Mouse (Mus musculus) gonadal fat pad, adult 2 months (tissue): ENCODE data around the gene Dnase2b. TPM values are rescaled to one million over a fixed set of nuclear protein-coding genes. Genes with fewer than 3 reads are reported as not detected.

Experiments
- DNase-seq: peaks from one replicate; pipeline ENCODE4 v3.0.0-alpha.2; 2012; ENCODE audit warnings: low read depth
- polyA plus RNA-seq: library from polyadenylated mRNA; depleted of rRNA; stranded (reverse); fragments of >200 nt; gene quantifications from 2 replicates; pipeline ENCODE4 v1.2.3, GENCODE M21; 2012

Gene Dnase2b
- polyA plus RNA-seq, 1 experiment: 0.90 TPM

- DNase-seq: no peak
Measured at GRCm38 (mm10) chr3:146616533-146617283, 1.3 kb upstream of the Dnase2b start.

DNA sequence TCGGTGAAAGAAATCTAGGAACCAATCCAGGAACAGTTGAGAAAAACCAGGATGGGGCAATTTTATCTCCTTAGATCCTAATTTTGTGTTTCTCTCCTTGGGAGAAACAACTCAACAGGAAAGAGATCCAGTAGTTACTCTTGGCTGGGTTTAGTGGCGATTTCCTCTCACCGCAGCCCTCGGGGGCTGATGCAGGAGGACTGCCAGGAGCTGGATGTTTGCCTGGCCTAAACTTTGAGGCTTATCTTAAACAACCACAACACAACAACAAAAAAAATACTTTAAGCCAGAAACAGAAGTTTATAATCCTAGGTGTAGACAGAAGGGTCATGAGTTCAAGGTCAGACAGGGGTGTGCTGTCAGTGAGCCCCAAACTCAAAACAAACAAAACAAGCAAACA is 3.6 kb downstream of the Dnase2b start:
- DNase-seq: no peak

DNA sequence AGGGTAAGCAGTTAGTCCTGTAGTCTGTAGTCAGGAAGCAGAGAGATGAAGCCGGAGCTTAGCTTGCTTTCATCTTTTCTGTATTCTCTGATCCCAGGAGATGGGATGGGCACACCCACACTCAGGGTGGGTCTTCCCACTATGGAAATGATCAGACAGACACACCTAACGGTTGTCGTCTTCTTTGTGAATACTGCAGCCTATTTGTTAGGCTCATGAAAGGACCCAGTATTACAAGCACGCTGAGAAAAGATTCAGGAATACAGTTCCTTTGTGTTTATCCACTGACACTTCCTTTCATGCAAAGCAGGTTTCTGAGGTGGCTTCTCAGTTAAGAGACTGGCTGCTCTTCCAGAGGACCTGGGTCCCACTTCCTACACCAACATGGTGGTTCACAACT is 4.1 kb downstream of the Dnase2b start:
- DNase-seq: no peak

DNA sequence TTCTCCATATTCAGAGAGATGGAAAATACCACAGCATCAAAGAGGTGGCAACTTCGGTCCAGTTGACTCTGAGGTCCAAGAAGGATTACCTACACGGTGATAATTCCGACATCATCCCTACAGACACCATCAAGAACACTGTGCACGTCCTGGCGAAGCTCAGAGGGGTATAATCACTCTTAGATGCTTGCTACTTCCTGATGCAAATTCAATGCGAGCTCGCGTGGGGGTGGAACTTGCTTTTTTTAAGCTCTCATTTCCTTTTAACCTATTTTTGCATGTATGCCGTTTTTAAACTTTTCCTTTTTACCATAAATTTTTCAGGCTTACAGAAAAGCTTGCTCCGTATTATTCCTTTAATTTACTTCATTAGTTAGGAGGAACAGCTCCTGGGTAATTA is 5.1 kb downstream of the Dnase2b start:
- DNase-seq: no peak

DNA sequence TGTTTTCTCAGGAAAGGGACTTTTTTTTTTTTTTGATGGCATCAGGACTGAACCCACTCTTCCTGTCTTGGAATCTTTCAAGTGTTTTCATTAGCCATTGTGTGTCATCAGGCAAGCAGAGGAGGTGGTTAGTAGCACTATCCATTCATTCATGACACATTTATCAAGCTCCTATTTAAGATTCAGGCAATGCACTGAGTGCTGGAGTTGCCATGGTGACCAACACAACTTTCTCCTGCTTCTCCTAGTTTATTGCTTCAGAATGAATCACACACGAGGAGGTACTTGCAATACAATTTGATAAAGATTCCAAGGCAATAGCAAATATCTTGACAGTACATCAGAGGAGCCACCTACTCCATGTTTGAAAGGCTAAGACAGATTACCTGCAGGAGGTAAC is 8.0 kb downstream of the Dnase2b start:
- no peak for DNase-seq

DNA sequence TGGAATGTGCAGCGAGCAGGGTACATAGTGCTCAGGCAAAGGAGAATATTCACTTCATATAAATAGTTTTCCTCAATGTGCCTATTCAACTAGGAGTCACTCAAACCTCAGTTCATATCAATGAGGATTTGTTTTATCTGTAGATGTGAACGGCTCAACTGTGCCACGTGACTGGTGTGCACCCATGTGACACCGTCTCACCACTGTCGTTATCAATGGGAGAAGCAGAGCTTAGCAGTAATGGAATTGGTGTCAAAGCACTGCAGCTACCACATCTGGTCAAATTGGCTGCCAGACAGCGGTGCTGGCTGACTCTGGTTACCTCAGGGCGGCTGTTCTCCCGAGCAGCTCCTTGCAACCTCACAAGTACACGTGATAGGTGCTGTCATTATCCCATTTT is 10.7 kb downstream of the Dnase2b start:
- DNase-seq: no peak

GRCm38 (mm10) chr3:146602531-146602930 is 12.9 kb downstream of the Dnase2b start:
- DNase-seq: no peak

DNA sequence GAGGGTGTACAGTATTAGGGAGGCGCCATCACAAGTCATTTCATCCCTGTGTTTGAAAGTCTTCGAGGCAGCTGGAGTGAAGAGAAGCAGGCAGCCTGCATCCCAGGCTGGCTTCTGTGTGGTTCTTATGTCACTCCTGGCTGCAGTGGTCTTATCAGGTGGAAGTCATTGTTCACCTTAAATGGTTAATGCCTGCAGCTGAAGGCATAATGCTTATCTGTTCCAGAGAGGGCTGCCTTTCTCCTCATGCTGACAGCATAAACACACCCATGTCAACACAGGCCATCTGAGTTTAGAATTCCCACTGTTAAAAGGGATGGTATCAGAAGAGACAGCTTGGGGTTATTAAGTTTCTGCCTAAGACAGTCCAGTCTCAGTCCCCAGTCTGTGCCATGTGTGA is 14.2 kb downstream of the Dnase2b start:
- no peak for DNase-seq

- DNase-seq: no peak
Measured at GRCm38 (mm10) chr3:146599198-146599900, 16.0 kb downstream of the Dnase2b start.

DNA sequence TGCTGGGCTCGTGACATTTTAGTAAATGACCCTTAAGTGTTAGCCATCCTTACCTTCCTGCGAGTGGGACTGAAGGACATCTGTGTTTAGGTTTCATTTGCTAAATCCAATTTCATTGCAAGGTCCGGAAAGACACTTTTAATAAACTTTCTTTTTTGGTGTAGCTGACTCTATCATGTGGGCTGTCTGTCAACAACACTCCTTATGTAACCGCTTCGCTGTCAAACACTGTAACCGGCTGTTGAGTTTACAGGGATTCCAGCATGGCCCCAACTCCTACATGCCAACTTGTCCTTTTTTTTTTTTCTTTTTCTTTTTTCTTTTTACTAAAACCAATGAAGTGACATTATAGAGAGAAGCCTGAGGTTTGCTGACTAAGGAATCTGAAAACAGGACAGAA is 17.0 kb downstream of the Dnase2b start:
- no peak for DNase-seq

DNA sequence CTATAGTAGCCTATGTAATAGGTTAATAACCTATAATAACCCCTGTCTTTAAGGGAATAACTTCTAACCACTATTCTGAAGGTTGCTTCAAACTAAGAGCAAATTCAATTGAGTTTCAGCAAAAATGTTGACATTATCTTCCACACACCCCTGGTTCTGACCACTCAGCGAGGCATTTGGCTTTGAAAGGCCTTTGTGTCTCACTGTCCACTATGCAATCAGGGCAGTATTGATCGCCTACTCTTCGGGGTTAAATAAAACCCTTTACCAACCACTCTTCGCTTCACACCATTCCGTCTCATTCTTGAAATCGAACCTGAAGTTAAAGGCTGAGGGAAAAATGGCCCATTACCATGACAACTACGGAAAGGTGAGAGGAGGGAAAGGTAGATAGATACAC is 18.5 kb downstream of the Dnase2b start:
- DNase-seq: no peak

DNA sequence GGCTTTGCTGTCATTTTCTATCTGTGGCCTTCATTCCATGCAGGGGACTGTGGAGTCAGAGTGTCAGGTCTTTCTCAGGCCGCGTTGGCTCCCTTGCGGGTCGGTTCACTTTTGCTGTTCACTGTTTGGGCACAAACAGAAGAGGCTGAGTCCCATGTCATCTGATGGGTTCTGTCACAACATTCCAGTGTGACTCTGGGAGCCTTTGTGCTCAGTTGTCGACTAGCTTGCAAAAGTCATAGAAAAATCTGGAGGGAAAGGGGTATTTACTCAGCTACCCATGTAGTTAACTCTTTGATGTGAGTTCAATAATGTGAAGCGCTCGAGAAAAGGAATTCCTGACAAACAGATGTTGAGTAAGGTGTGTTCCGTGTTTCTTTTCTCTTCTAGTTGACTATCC is 19.0 kb downstream of the Dnase2b start:
- DNase-seq: no peak

DNA sequence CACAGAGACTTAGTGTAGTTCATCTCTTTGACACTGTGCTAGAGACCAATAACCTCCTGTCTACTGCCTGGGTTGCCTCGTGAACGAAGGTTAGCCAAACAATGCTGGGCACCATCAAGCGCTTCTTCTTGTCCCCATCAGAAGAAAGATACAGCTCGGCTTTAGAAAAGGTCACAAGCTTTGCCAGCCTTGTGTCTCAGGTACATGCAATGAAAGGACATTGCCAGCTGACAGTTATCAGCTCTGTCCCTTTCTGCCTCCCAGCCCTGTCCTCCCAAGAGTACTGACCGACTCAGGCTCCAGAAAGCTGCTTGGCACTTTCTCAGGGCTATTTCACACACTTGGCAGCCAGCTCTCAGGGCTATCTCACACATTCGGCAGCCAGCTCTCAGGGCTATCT is 20.0 kb downstream of the Dnase2b start:
- no peak for DNase-seq

GRCm38 (mm10) chr3:146591601-146592000 is 23.8 kb downstream of the Dnase2b start:
- DNase-seq: no peak

GRCm38 (mm10) chr3:146591159-146591558 is 24.2 kb downstream of the Dnase2b start:
- no peak for DNase-seq

DNA sequence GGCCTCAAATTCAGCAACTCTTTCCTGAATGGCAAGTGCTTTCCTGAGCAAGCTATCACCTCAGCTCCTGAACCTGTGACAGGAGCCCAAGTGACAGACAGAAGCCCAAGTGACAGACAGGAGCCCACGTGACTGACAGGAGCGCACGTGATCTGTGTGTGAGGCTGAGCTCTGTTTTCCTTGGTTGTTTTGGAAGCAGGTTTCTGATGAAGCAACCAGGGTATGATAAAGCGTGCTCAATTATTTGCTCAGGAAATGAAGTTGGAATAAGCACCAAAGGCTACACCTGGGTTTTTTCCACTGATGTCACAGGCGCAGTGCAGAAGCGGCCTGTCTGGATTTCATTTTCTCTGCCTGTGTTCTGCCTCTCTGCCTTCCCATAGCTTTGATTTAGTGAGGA is 25.9 kb downstream of the Dnase2b start:
- no peak for DNase-seq

GRCm38 (mm10) chr3:146586616-146587015 is 28.8 kb downstream of the Dnase2b start:
- no peak for DNase-seq

DNA sequence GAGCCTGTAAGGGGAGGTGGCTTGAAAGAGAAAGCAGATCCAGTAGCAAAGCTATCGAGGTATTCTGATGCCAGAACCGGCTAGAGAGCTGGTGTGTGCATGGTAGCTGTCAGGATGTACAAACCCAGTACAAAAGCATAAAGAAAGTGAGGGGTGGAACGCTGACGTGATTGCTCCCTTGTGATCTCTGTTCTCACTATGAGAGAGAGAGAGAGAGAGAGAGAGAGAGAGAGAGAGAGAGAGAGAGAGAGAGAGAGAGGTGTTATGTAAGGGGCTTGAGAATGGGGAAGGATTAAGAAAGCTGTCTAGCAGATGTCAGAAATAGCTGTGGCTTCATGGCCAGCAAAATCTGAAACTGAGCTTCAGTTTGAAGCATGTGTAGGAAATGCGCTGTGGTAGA is 31.5 kb downstream of the Dnase2b start:
- DNase-seq: no peak

DNA sequence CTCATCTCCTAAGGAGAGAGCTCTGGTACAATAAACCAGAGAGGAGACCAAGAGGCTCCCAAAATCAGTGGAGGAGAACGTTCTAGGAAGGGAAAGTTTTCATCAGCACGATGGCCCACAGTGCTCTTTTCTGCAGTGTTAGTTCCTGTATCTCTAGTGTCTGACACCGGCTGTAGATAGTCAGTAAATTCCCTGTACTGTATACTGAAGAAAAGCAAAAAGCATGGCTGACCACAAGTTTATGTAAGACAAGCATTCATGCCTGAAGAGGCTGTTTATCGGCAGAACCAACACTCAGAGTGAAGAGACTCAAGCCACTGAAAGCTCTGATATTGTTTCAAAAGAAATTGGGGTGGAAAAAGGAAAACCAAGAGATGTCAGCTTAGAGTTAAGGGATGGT is 31.9 kb downstream of the Dnase2b start:
- no peak for DNase-seq

DNA sequence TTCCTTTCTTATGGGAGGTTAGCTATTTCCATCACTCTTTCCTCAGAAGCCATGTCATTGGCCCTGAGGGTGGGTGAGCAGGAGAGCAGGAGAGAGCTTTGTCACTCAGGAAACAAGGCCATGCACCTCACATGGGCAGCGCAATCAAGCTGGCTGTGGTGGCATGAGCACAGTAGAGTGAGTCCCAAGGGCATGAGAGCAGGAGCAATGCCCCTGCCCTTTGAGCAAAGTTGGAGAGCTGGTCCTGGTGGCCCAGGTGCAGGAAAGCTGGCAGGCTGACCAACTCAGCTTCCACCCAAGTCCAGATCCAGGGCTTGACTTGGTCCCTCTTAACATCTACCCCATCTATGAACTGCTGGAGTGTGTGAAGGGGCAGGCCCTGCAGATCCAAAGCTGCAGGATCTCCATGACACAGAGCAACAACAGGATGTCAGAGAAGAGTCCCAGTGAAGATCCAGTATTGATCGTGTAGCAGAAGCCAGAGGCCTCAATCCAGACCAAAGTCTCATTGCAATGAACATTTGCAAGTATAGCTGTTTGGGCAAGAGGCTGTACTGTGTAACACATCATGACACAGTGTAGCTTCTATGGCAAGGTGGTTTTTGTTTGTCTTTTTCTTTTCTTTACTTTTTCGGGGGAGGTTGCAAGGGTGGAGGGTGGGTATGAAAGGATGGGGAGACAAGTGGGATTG is 35.2 kb downstream of the Dnase2b start:
- DNase-seq: no peak

GRCm38 (mm10) chr3:146577591-146577990 is 37.8 kb downstream of the Dnase2b start:
- DNase-seq: no peak

DNA sequence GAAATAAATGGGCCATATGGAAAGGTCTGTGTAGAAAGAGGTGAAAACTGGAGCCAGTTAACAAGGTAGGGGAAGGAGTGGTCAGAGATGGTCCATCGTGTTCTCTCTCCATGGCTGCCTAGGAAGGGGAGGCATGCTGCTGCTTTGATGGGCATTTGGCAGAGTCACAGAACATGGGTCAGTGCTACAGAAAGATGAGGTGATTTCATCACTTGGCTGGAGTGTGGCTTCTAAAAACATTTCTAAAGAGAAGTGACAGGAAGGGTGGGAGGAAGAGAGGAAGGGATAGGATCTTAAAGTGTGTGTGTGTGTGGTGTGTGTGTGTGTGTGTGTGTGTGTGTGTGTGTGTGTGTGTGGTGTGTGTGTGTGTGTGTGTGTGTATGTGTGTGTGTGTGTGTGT is 44.1 kb downstream of the Dnase2b start:
- no peak for DNase-seq

GRCm38 (mm10) chr3:146570939-146571338 is 44.5 kb downstream of the Dnase2b start:
- no peak for DNase-seq
